Mouse (Mus musculus): ENCODE results near the gene Tra2a.

DNA sequence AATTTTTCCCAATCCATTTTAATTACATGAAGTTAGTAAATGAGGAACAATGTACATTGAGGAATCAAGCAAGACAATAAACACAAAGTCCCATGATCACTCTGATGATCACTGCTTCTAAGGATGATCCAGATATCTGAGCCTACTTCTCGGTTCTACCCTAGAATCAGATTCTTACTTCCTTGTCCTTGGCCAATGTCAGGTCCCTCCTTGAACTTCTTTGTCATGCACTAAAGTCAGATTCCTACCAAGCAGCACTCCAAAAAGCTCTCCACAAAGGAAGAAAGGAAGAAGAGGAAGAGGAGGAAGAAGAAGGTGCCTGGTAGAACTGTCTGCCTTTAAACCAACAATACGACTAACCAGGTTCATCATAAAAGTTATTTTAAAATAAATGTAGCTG, 9.0 kb upstream of the Tra2a start:
- TF ChIP-seq CTCF (IDR thresholded peaks at IDR 0.05; ENCODE audit: borderline replicate concordance, insufficient read depth, low read depth, low read length) (no peak), POLR2A (IDR thresholded peaks at IDR 0.05; ENCODE audit: borderline replicate concordance, insufficient read depth, low read length) (no peak)

All from cerebellum, adult 2 months (tissue).